Mouse (Mus musculus): Measurements from ENCODE around the gene Rusc2. TPM values are rescaled to one million over a fixed set of nuclear protein-coding genes. Genes with fewer than 3 reads are reported as not detected.
A peak's percentile ranks its signal among the peaks of the same experiment; 100 is the strongest.

Rusc2 gene
- total RNA-seq, 2 experiments from 2014 or later, result 42.9 to 61.4 TPM

- peak in 1 of 2 experiments; percentile 47 for DNase-seq
- intact Hi-C loops (cut with DNase I), result no loop called here
Measured at GRCm38 (mm10) chr4:43428946-43429345, 47.2 kb downstream of the Rusc2 start, which contains the start of gene Fam166b. Gene Fam166b (minus strand): TSS chr4:43429134.

- DNase-seq, result peak; percentile 88 to 94
- intact Hi-C loops (cut with DNase I), result loop anchor here (5.0 kb wide), 1 partner anchor 281 kb away; the partner anchor contains the start of gene Olfr71
Measured at GRCm38 (mm10) chr4:43431690-43432089, 49.9 kb downstream of the Rusc2 start.

- DNase-seq, result no peak
- intact Hi-C loops (cut with DNase I), result loop anchor here (5.0 kb wide), 1 partner anchor 279 kb away; the partner anchor contains the start of gene Olfr71
Measured at GRCm38 (mm10) chr4:43432832-43433231, 51.1 kb downstream of the Rusc2 start.

GRCm38 (mm10) chr4:43441639-43442038 is 59.9 kb downstream of the Rusc2 start, which contains the start of gene Tesk1:
Gene Tesk1 (plus strand): TSS chr4:43441939.
- intact Hi-C loops (cut with DNase I), result loop anchor here (1.0 to 5.0 kb wide), 3 partner anchors 38 to 226 kb away; partner anchors contain the start of genes Creb3, Fam221b, Tln1 and Tmem8b
- no peak for DNase-seq

GRCm38 (mm10) chr4:43442044-43442443 is 60.3 kb downstream of the Rusc2 start:
- intact Hi-C loops (cut with DNase I), result loop anchor here (1.0 to 5.0 kb wide), 3 partner anchors 37 to 225 kb away; partner anchors contain the start of genes Creb3, Fam221b, Tln1 and Tmem8b
- DNase-seq, result peak; percentile 100

- peak; percentile 77 for DNase-seq
- intact Hi-C loops (cut with DNase I), result loop anchor here (1.0 to 5.0 kb wide), 3 partner anchors 37 to 225 kb away; partner anchors contain the start of genes Creb3, Fam221b, Tln1 and Tmem8b
Measured at GRCm38 (mm10) chr4:43442456-43443361, 60.9 kb downstream of the Rusc2 start.

- intact Hi-C loops (cut with DNase I), result loop anchor here (2.0 to 5.0 kb wide), 2 partner anchors 119 to 224 kb away; partner anchors contain the start of genes Creb3, Fam221b, Tln1 and Tmem8b
- peak in 1 of 2 experiments; percentile 58 for DNase-seq
Measured at GRCm38 (mm10) chr4:43443511-43443910, 61.7 kb downstream of the Rusc2 start.

- DNase-seq, result no peak
- intact Hi-C loops (cut with DNase I), result no loop called here
Measured at GRCm38 (mm10) chr4:43447251-43447650, 65.5 kb downstream of the Rusc2 start.

- DNase-seq, result peak; percentile 56 to 62
- intact Hi-C loops (cut with DNase I), result no loop called here
Measured at GRCm38 (mm10) chr4:43448554-43448953, 66.8 kb downstream of the Rusc2 start.

- intact Hi-C loops (cut with DNase I), result no loop called here
- DNase-seq, result peak; percentile 32 to 41
Measured at GRCm38 (mm10) chr4:43452315-43452714, 70.5 kb downstream of the Rusc2 start.

- no peak for DNase-seq
Measured at GRCm38 (mm10) chr4:43453413-43453812, 71.6 kb downstream of the Rusc2 start.

GRCm38 (mm10) chr4:43454041-43454836 is 72.5 kb downstream of the Rusc2 start, which contains the start of gene Cd72:
Gene Cd72 (minus strand): TSS chr4:43454628.
- intact Hi-C loops (cut with DNase I), result no loop called here
- no peak for DNase-seq

More at GRCm38 (mm10) chr4:43453413-43453812, 71.6 kb downstream of the Rusc2 start:
- intact Hi-C loops (cut with DNase I), result no loop called here

GRCm38 (mm10) chr4:43456470-43456869 is 74.7 kb downstream of the Rusc2 start:
- intact Hi-C loops (cut with DNase I), result no loop called here
- DNase-seq, result no peak

GRCm38 (mm10) chr4:43457124-43457523 is 75.3 kb downstream of the Rusc2 start:
- DNase-seq, result no peak
- intact Hi-C loops (cut with DNase I), result no loop called here

GRCm38 (mm10) chr4:43463102-43463501 is 81.3 kb downstream of the Rusc2 start:
- no peak for DNase-seq
- intact Hi-C loops (cut with DNase I), result no loop called here

- no peak for DNase-seq
- intact Hi-C loops (cut with DNase I), result no loop called here
Measured at GRCm38 (mm10) chr4:43465935-43466334, 84.2 kb downstream of the Rusc2 start.

- no peak for DNase-seq
- intact Hi-C loops (cut with DNase I), result no loop called here
Measured at GRCm38 (mm10) chr4:43466872-43467271, 85.1 kb downstream of the Rusc2 start.

GRCm38 (mm10) chr4:43470301-43470700 is 88.5 kb downstream of the Rusc2 start:
- intact Hi-C loops (cut with DNase I), result no loop called here
- DNase-seq, result no peak

GRCm38 (mm10) chr4:43473636-43474035 is 91.9 kb downstream of the Rusc2 start:
- DNase-seq, result no peak
- intact Hi-C loops (cut with DNase I), result no loop called here

- intact Hi-C loops (cut with DNase I), result no loop called here
- no peak for DNase-seq
Measured at GRCm38 (mm10) chr4:43476604-43477003, 94.8 kb downstream of the Rusc2 start.
